Mouse (Mus musculus) adrenal gland, postnatal 4 days (tissue): Measurements from ENCODE around the gene Zfp866. TPM values are rescaled to one million over a fixed set of nuclear protein-coding genes. Genes with fewer than 3 reads are reported as not detected.
A peak's percentile ranks its signal among the peaks of the same experiment; 100 is the strongest.

Experiments
- DNase-seq, 2 experiments: peaks; one replicate each; pipeline ENCODE4 v3.0.0; 2021 to 2022; ENCODE audit warnings: low spot score in 2 of 2, mixed read lengths in 2 of 2
- total RNA-seq, 2 experiments: library from RNA; stranded (reverse); gene quantifications; 2 replicates each; pipeline ENCODE4 v1.2.3; 2021

The Zfp866 gene
- total RNA-seq, 2 experiments from 2014 or later: 31.4 to 34.4 TPM

DNA sequence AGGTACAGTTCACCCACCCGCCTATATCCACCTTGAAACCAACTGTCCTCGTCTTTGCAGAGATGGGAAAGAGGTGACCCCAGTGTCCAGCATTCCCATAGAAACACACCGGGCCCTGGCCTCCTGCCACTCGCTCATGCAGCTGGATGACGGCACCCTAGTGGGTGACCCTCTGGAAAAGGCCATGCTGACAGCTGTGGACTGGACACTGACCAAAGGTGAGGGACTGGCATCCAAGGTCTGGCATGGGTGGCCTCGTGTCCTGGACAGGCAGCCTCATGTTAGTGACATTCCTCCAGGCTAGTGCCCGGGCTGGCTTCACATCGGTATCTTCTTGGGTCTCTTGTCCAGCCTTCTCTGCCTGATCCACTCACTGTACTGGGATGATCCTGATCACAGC, 8.3 kb upstream of the Zfp866 start:
- DNase-seq: no peak

DNA sequence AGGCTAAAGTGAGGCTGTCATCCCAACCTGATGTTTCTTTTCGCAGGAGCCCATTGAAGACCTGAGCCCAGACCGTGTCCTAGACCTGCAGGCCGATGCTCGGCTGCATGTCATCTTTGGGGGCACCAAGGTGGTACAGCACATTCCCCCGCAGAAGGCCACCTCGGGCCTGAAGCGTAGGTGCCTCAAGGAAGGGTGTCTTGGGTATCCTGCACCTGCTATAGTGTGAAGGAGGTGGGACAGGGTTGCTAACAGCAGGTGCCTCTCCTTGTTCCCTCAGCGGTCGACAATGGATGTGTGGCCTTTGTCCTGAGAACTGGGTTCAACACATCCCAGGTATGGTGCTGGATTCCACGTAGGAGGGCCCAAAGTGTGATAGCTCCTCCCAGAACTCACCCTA, 6.7 kb upstream of the Zfp866 start:
- no peak for DNase-seq

DNA sequence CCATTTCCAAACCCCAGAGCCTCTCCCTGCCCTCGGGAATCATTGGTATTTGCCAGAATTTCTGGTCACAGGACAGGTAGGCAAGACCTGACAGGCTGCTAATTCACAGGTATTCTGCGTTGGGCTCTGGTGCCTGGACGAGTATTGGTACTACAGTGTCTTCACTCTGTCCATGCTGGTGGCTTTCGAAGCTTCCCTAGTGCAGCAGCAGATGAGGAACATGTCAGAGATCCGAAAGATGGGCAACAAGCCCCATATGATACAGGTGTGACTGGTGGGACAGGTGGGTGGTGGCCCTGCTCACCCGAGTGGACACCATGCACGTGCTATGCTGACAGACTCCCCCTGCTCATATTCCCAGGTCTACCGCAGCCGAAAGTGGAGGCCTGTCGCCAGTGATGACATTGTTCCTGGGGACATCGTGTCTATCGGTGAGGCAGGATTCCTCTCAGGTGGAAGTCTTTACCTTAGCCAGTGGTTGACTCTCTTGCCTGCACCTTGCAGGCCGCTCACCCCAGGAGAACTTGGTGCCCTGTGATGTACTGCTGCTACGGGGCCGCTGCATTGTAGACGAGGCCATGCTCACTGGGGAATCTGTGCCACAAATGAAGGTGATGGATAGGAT, 5.9 kb upstream of the Zfp866 start:
- DNase-seq: no peak

DNA sequence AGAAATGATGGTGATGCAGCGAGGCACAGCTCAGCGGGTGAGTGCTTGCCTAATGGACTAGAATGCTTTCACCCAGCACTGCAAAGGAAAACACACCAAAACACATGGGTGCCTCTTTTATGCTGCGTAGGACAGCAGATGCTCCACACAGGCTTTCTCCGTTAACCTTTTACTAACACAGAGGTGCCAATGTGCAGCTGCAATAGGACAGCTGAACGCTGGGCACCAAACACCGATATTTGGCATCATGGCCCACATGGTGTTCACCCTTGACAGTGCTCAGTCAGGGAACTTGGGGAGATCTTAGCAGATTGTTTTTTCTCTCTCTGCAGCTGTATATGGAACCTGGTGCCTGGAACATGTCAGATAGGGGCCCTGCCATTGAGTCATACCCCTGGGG, 3.9 kb upstream of the Zfp866 start:
- DNase-seq: no peak

DNA sequence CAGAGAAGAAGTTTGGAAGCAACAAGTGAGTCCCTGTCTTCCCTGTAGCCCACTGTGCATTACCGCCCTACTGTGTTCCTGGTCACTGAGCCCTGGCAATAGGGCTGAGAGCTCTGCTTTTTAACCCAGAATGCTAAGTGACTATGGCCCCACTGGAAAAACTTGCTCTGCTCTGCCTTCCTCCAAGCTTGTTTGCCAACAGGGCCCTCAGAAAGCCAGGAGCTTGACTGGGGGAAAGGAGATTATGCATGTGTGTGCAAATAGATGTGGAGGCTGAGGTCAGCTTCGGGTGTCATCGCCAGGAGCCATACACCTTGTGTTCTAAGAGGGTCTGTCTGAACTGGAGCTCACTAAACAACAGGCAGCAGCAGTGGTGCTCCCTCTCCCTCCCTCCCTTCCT, 3.1 kb upstream of the Zfp866 start:
- DNase-seq: no peak

DNA sequence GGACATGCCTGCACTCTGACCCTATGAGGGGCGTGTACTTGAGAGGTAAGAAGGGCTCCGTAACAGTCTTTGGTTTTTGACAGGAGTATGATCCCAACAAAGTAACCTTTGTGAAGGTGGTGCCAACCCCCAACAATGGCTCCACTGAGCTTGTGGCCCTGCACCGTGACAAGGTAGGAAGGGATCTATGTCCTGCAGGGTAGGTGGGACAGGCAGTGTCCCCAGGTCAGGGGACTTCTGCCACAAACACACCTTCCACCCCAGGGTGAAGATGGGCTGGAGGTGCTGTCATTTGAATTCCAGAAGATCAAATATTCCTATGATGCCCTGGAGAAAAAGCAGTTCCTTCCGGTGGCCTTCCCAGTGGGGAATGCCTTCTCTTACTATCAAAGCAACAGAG, 2.7 kb upstream of the Zfp866 start:
- DNase-seq: no peak

DNA sequence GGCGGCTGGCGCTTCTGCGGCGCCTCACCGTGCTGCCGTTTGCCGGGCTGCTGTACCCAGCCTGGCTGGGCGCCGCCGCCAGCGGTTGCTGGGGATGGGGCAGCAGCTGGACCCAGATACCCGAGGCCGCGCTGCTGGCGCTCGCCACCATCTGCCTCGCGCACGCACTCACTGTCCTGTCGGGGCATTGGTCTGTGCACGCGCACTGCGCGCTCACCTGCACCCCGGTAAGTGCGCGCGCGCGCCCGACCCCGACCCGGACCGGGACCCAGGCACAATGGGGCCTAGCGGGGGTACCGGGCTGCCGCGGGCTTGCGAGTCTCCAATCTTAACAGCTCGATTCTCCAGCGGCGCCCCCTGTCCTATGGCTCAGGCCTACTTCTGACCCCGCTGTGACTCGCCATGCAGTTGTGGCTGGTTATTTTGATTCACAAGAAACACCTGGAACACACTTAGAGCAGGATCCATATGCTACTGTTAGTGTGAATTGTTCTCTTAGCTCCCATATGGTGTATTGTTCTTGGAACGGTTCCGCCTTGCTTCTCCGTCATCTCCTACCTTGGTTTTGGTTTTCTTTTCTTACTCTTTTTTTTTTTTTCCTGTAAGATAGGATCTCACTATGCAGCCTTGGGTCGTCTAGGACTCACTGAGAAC, 564 bp upstream of the Zfp866 start:
- DNase-seq: no peak

DNA sequence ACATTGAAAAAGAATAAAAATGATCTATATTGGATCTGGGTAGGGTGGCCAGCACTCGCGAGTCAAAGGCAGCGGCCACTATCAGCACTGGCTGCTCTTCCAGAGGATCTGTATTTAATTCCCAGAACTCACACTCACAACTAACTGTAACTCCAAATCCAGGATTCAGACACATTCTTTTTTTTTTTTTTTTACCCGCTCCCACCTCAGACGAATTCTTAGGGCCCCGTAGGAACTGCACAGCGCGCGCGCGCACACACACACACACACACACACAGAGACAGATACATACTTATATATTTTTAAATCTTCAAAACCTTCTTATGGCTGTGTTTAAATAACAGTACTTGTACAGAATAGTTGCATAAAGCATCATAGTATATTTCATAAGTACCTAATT, 614 bp downstream of the Zfp866 start:
- no peak for DNase-seq

DNA sequence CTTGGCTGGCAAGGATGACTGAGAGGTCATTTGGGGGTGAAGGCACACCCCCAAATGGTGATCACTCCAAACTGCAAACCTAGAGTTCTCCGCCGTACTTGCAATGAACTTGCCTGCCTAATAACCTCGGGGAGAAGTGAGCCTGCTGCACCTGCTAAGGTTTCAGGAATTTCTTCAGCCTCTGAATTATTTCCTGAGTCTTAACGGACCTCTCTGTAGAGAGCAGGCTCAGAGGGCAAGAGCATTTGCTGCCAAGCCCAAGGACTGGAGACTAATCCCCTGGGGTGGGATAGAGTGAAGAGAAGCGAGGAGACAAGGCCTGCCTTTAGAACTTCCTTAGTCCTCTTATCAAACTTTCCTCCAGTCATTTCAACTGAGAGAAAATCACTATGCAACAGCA, 1.2 kb downstream of the Zfp866 start:
- no peak for DNase-seq

DNA sequence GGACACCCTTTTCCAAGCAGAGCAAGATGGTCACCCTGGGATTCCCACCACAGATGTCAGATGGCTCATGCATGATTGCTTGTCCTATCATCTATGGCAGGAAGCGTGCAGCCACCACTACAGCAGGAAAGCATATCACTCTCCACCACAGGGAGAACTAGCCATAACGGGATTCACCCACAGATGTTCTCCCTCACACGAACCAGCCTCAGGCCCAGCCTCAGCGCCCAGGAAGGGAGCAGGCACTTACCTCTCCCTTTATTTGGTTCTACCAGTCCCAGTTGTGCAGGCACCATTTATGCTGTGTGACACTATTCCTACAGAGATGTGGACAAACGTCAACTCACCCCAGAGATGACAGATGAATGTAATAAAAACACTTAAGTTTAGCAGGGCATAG, 1.9 kb downstream of the Zfp866 start:
- no peak for DNase-seq

DNA sequence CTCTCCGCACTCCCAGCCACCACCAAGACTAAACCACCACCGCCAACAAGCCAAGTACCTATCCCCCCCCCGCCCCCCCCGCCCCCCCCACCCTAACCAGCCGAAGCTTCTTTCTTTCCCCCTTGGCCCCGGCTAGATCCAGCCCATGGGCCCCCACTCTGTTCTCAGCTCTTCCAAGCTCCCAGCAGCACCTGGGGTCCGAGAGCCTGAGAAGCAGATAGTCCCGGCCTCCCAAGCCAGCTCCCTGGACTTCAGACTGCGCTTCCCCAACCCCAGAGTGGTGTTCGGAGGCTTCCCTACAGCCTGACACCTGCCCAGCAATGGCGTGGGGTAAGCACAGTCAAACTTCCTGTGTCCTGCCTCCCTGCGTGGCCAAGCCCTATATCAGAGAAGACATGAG, 13.9 kb downstream of the Zfp866 start:
- DNase-seq: no peak

DNA sequence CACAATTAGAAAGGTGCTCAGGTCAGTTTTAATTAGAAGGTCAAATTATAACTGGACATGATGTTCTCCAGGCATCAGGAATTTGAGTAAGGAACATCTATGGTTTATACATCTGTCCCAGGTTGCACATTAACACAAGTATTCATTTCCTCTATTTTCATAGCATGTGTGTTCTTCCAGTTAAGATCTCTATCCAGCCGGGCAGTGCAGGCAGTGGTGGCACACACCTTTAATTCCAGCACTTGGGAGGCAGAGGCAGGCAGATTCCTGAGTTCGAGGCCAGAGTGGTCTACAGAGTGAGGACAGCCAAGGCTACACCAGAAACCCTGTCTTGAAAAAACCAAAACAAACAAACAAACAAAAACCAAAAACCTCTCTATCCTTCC, 15.8 kb downstream of the Zfp866 start:
- no peak for DNase-seq

DNA sequence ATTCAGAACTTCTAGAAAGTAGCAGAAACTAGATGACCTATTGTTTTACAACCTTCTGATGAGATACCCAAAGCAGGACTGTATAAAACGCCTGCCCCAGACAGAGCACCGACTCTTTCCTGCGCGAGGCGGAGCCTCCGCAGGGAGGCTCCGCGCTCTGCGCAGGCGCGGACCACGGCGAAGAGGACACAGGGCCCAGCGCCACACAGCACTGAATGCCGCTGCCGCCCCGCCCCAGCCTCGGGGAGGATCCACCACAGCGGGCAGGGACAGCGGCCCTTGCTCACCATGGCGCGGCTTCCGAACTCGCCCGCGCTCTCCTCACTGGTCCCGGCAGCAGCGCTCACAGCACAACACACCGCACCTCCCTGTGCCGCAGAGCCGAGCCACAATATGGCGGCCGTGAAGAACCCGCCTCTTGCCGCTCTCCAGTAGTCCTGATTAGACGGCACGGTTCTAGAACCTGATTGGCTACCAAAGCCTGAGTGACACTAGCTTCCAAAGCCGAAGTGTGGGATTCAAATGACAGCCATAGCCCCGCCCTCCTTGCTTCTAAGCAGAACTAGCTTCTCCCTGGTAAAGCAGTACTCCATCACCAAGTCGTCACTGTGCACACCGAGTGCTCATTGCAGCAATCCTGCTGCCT, 16.4 kb downstream of the Zfp866 start, which contains the start of gene Gm20422:
Gene Gm20422, minus strand, starts transcription at position 384 of the 646 bp plus-strand sequence.
- DNase-seq: peak; percentile 52 to 71

DNA sequence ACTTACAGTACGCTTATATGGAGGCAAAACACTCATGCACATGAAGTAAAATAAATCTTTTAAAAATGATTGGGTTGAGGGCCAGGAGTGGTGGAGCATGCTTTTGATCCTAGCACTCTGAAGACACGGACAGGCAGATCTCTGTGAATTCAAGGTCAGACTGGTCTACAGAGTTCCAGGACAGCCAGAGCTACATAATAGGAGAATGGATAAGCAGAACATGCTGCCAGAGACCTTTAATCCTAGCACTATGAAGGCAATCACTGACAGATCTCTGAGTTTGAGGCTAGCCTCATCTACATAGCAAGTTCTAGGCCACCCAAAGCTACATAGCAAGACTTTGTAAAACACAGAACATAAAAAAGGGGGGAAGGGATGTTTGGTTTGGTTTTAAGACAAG, 18.9 kb downstream of the Zfp866 start:
- no peak for DNase-seq

DNA sequence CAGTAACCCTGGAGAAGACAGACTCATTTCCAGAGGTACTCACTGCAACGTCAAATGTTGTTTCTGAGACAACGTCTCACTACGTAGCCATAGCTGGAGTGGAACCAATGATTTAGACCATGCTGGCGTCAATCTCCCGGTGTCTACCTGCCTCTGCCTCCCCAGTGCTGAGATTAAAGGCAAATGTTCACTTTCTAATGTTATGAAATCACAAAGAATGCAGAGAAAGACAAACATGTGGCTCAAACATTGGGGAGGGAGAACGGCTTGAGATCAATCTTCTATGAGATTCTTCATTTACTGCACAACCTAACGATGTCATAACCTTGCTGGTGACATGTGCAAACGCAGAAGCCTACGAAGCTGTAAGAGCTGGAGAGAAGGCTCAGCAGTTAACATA, 19.8 kb downstream of the Zfp866 start:
- DNase-seq: no peak

DNA sequence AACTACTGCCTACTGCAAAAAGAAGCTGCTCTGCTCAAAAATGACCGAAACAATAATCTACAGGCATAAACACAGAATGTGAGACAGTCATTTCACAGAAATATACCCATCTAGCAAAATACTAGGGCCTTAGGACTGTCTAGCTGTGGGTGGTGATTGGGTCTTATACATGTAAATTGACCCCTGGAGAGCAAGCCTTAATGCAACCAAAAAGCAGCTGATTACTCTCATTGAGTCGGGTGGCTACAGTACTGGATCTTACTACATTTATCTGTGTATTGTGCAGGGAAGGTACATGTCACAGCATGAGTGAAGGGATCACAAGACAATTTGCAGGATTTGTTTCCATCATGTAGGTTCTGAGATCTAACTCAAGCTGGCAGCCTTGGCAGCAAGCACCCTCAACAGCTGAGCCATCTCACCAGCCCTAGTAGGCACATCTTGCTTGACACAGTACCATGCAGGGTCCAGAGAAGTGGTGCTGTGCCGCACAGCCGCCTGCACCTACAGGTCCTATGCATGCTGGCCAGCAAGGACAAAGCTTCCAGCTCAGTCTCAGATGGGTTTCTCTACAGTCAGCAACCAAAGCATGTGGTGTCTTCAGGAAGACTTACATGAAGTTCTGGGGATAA, 29.0 kb downstream of the Zfp866 start:
- DNase-seq: no peak

DNA sequence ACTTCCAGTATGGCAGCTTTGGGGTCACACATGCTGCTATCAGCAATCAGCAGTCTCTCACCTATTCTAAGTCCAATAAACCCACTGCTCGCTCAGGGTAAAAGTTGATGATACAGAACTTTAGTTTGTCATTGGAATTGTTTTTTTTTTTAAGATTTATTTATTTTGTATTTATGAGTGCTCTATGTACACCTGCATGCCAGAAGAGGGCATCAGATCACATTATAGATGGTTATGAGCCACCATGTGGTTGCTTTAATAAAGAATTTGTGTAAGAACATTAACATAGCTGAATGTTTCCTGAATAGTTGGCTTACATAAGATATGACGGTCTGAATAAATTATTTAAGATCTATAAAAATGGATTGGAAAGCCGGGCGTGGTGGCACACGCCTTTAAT, 32.7 kb downstream of the Zfp866 start:
- DNase-seq: no peak

DNA sequence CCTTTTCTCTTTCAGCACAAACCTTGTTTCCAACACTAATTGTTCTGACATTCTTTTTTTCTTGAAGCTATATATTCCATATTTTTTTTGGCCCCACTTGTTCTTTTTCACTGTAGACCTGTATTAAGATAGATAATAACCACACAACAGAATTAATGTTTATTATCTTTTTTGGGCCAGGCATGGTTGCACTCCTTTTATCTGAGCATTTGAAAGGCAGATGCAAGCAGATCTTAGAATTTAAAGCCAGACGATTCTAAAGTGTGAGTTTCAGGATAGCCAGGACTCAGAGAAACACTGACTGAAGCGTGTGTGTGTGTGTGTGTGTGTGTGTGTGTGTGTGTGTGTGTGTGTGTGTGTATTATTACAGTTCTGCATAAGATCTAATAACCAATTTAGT, 38.5 kb downstream of the Zfp866 start:
- DNase-seq: no peak

DNA sequence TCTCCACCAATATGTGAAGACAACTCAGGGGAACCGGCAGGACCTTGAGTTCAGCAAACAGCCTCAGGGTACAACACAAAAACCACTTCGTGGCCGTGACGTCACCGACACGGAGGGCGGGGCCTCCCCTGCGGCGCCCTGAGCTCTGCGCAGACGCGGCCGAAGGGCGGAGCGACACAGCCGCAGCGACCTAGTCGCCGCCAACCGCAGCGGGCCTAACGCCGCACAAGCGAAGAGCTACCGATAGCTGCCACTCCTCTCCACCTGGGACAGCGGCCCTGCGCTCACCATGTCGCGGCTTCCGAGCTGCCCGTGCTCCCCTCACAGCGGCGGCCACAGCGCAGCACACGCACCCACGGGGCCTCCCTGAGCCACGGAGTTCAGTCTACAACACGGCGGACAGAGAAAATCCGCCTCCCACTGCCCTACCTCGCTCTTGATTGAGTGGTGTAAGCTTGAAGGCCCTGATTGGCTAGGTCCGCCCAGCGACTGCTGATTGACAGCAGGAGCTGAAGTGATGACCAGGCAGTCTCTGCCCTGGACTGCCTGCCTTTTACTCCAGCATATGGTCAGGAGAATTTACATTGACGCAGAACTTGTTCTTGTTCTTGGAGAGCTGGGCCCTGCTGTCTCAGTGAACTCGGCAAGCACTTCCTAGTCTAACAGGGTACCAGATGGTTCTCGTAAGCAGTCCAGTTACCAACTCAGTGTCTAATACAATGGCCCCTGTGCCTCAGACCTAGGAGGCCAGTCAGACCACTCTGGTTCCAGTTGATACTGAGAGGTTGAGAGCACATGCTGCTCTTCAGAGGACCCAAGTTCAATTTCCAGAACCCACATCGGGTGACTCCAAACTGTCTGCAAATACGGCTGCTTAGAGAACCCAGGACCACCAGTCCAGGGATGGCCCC, 41.2 kb downstream of the Zfp866 start, which contains the start of gene Zfp963:
Gene Zfp963, minus strand, starts transcription at position 427 of the 911 bp plus-strand sequence.
- peak; percentile 82 to 91 for DNase-seq

DNA sequence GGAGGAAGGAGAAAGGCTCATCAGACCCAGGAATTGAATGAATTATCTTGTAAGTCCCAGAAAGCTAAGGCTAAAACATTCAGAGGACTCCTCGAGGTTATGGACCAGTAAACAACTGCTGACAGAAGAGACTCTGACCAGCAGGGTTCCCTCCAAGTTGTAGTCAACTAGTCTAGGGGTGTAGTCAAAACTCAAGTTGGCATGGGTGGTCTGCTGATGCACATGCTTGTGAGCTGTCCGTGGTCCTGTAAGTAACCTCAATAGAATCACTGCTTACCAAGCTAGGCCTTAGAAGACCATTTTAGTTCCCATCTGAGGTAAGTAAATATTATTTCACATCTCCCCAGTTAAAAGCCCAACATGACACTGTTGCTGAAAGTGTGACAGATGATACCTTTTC, 49.7 kb downstream of the Zfp866 start:
- DNase-seq: no peak

DNA sequence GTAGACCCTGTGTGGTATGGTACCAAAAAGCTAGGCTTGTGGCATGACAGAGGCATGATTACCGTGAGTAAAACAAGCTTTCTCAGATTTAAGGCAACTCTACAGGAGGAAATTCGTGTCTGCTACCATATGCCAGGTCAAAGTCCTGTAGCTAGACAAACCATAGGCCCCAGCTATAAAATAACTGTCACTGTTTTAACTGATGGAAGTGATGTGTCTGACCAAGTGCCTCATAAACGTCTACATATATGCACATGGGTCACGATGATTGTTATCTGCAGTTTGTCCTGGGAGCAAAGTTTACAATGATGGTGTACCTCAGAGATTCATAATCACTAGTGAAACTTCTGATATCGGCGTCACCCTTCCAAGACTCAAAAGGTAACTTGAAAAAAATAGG, 50.2 kb downstream of the Zfp866 start:
- no peak for DNase-seq
